Mouse (Mus musculus) E14TG2a.4 (cell line): Measurements from ENCODE around the gene Ryr1.
"Not testable (repeated sequence)": the region's sequence is repeated elsewhere in the genome, so short reads cannot be mapped to it uniquely, and the experiment has no call there.

Experiments used
- H3K27me3 ChIP-seq: 2 replicates; pipeline ENCODE4 v1.6.1; 2014; ENCODE audit warnings: low read length, control low read depth; ENCODE audit not compliant: insufficient read depth
- H3K36me3 ChIP-seq: 2 replicates; pipeline ENCODE4 v1.6.1; 2014; ENCODE audit warnings: low read length, control low read depth; ENCODE audit not compliant: insufficient read depth
- H3K4me1 ChIP-seq: replicated peaks from 2 replicates; pipeline ENCODE4 v1.6.1; 2014; ENCODE audit warnings: low read depth, low read length, control low read depth
- H3K4me3 ChIP-seq: replicated peaks from 2 replicates; pipeline ENCODE4 v1.5.1; 2014; ENCODE audit warnings: mild to moderate bottlenecking, low read length
- H3K9me3 ChIP-seq: 2 replicates; pipeline ENCODE4 v1.6.1; 2014; ENCODE audit warnings: low read length, control low read depth
- CTCF ChIP-seq: conservative IDR thresholded peaks from 2 replicates; pipeline ENCODE4 v1.5.1; 2014; ENCODE audit warnings: low read length
- NANOG ChIP-seq: IDR thresholded peaks from 2 replicates; pipeline ENCODE4 v1.6.1; 2014; ENCODE audit warnings: borderline replicate concordance, low read length, mixed read lengths
- POU5F1 ChIP-seq: IDR thresholded peaks from 2 replicates; pipeline ENCODE4 v1.6.1; 2014; ENCODE audit warnings: low read length, borderline replicate concordance

The Ryr1 gene

DNA sequence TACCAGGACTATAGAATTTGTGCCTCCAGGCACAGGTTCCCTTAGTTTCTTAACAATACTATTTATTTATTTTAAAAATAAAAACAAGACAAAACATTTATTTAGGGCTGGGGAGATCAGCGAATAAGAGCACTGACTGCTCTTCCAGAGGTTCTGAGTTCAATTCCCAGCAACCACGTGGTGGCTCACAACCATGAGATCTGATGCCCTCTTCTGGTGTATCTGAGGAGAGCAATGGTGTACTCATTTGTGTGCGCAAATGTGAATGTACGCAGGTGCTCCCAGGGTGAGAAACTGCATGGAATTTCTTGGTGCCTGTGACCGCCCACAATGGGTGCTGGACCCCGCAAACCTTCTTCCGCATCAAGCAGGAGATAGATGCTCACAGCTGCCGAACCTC, 152.0 kb downstream of the Ryr1 start:
- 0 out of 2 replicates have a peak overlapping the region, but pooled peaks have one; percentile 17 for H3K4me3 ChIP-seq
- no peaks in the 10 kb centered on the region for H3K27me3 ChIP-seq
- H3K4me1 ChIP-seq, result peaks cover 90% of the 10 kb centered on the region
- H3K36me3 ChIP-seq, result peaks cover 88% of the 10 kb centered on the region
- H3K9me3 ChIP-seq, result no peaks in the 10 kb centered on the region
- TF ChIP-seq CTCF (no peak; the same call in 1 of the 2 replicates), NANOG (no peak), POU5F1 (no peak)

DNA sequence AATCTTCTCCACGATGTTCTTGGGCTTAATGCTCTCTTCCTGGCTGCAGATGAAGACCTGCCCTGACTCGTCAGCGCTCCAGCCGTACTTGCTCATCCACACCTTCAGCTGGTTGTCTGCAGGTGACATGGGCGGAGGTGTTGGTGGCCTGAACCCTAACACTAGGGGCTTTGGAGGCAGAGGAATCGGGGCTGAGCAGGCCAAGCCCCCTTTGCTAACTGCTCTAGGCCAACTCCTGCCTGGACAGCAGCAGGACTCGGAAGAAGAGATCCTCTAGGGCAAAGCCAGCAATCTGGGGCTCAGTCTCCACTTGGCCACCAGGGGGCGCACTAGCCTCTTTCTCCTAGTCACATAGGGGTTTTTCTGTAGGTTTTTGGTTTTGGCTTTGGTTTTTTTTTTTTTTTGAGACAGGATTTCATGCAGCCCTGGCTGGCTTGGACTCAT, 152.4 kb downstream of the Ryr1 start:
- peak overlapping the region; percentile 63 for H3K4me3 ChIP-seq
- no peaks in the 10 kb centered on the region for H3K27me3 ChIP-seq
- H3K4me1 ChIP-seq, result peaks cover 90% of the 10 kb centered on the region
- H3K36me3 ChIP-seq, result peaks cover 84% of the 10 kb centered on the region
- no peaks in the 10 kb centered on the region for H3K9me3 ChIP-seq
- no peak for TF ChIP-seq POU5F1
- peak; percentile 91 for TF ChIP-seq CTCF

DNA sequence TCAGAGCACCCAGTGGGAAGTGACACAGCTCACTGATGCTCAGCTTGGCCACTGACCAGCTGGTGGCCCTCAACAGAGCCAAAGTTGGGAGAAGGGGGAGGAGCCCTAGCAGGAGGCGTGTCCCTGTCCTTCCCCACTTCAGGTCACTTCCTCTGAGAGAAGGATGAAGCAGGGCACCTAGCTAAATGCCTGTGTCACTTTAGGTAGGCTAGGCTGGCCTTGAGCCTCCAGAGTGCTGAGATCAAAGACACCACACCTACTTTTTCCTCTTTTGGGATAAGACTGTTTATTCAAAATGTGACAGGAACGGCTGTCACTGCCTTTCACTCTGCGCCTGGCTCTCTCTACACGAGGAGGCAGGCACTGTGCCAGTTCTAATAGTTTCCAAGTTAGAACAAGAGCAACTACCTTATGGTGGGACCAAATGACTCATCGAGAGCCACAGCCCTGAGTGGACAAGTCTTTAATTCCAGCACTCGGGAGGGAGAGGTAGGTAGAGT, 153.2 kb downstream of the Ryr1 start:
- TF ChIP-seq CTCF (no peak), POU5F1 (no peak), NANOG (no peak)
- H3K4me3 ChIP-seq, result peak overlapping the region; percentile 67

DNA sequence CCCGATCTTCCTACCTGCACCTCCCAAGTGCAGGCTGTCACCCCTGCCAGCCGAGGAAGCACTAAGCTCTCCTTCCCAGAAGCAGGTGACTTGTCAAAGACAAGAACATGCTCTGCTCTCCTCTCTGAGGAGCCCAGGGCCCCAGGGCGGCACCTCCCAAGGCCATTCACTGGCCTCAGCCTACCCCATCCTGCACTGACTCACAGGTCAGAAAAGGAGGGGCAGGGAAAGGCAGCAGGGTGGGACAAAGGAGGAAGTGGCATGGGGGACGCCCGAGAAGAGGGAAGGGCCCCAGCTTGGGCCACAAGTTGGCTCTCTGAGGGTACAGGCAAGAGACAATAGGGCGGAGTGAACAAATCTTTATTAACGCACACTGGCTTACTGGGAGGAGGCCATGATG, 153.9 kb downstream of the Ryr1 start:
- no peaks in the 10 kb centered on the region for H3K27me3 ChIP-seq
- TF ChIP-seq CTCF, result no peak
- TF ChIP-seq NANOG, result no peak
- no peak for TF ChIP-seq POU5F1
- no peaks in the 10 kb centered on the region for H3K9me3 ChIP-seq

More for the DNA sequence above, 153.2 kb downstream of the Ryr1 start:
- Histone ChIP-seq H3K36me3 (peaks cover 76% of the 10 kb centered on the region), H3K9me3 (no peaks in the 10 kb centered on the region), H3K27me3 (no peaks in the 10 kb centered on the region), H3K4me1 (peaks cover 88% of the 10 kb centered on the region)

DNA sequence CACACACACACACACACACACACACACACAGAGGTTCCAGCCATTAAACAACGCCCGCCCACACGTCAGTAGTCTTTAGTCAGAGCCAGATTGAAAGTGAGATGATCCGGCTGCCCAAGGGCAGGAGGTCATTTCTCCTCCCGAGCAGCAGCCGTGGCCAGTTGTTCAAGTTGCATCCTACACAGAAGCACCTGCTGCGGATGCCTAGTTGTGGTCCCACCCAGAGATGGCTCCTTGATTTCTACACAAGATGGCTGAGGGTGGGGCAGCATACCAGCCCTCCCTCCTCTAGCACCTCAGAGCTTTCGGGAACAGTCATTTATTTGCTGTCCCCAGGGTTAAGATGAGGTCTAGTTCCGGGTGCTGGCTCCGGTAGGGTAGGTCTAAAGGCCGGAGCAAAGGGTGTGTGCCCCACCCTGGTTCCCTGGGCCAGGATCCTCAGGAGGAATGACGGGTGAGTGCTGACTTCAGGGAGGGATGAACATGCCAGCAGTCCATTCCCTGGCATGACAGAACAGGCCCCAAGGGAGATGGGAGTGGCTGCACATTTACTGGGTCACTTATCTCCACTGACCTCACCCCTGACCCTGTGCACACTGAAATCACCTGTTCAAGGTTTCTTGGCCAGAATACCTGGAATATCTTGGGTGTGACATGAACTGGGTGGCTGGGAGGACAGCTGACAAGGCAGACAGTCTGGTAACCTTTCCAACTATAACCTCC, 155.1 kb downstream of the Ryr1 start:
- no peaks in the 10 kb centered on the region for H3K9me3 ChIP-seq
- H3K27me3 ChIP-seq, result no peaks in the 10 kb centered on the region
- TF ChIP-seq POU5F1 (no peak), CTCF (no peak), NANOG (no peak)
- H3K4me3 ChIP-seq, result peak overlapping the region; percentile 67
- peaks cover 95% of the 10 kb centered on the region for H3K4me1 ChIP-seq
- peaks cover 56% of the 10 kb centered on the region for H3K36me3 ChIP-seq

More for the DNA sequence above, 153.9 kb downstream of the Ryr1 start:
- H3K4me1 ChIP-seq, result peaks cover 90% of the 10 kb centered on the region
- peak overlapping the region; percentile 67 for H3K4me3 ChIP-seq
- peaks cover 68% of the 10 kb centered on the region for H3K36me3 ChIP-seq

DNA sequence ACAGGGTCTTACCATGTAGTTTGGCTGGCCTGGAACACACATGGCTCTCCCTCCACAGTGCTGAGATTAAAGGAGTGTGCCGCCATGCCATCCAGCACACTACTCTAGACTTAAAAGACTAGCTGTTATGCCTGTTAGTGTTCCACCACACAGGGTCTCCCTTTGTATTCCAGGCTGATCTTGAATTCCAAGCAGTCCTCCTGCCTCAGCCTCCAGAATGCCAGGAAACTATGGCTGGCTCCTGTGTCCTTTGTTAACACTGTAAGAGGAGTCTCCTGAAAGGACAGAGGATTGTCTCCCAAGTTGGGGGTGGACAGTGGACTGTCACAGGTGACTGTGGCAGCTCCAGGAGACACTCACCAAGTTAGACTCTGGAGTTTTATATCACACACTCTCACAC, 155.7 kb downstream of the Ryr1 start:
- H3K9me3 ChIP-seq, result no peaks in the 10 kb centered on the region
- TF ChIP-seq CTCF (no peak), NANOG (no peak), POU5F1 (no peak)
- peaks cover 95% of the 10 kb centered on the region for H3K4me1 ChIP-seq
- H3K4me3 ChIP-seq, result peak overlapping the region; percentile 67
- no peaks in the 10 kb centered on the region for H3K27me3 ChIP-seq
- H3K36me3 ChIP-seq, result peaks cover 51% of the 10 kb centered on the region

DNA sequence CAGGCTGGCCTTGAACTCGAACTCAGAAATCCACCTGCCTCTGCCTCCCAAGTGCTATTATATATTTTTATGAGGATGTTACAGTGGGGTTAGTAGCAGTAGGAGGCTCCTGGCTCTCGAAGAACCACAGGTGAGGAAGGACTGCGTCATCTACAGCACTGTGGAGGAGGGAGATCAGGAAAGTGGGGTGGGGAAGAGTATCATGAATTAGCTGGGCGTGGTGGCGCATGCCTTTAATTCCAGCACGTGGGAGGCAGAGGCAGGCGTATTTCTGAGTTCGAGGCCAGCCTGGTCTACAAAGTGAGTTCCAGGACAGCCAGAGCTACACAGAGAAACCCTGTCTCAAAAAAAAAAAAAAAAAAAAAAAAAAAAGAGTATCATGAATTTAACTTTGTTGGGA, 156.9 kb downstream of the Ryr1 start:
- Histone ChIP-seq H3K36me3 (peaks cover 39% of the 10 kb centered on the region), H3K4me1 (peaks cover 92% of the 10 kb centered on the region)
- not testable (repeated sequence) for H3K27me3 ChIP-seq, H3K4me3 ChIP-seq, H3K9me3 ChIP-seq

DNA sequence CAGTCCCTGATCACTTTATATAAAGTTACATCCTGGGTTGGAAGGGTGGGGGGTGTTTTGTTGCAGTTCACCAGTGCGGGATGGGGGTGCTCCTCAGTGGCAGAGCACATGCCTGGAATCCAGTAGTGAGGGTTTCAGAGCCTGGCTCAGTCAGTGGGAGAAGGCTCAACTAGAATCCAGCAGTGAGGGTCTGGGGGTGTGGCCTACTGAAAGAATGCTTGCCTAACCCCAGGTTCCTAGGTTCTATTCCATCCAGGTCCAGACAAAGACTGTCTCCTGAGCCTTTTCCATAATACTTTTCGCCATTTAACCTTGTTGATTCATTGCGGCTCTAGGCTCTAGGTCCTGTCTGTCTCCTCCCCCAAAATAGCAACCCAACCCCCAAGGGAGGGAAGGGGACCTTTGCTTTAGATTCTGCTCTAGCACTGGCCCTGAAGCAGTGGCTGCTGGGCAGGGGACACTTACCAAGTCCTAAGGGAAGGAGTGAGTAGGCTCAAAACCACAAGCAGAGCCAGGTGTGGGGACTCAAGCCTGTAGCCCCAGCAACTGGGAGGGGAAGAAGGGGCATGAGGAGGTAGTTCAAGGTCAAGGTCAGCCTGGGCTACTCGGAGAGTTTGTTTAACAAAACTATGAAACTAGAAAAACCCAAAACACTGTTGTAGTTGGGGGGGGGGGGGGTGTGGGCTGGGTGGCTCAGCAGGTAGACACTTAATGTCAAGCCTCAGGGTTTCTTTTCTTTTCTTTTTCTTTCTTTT, 158.1 kb downstream of the Ryr1 start:
- peaks cover 32% of the 10 kb centered on the region for H3K36me3 ChIP-seq
- no peaks in the 10 kb centered on the region for H3K9me3 ChIP-seq
- no peak for TF ChIP-seq POU5F1
- TF ChIP-seq NANOG, result no peak
- TF ChIP-seq CTCF, result no peak
- peaks cover 89% of the 10 kb centered on the region for H3K4me1 ChIP-seq
- no peaks in the 10 kb centered on the region for H3K27me3 ChIP-seq
- H3K4me3 ChIP-seq, result peak overlapping the region; percentile 52
